Mouse (Mus musculus) limb, embryonic 10.5 days (tissue): ENCODE results near the gene Lta. TPM values are rescaled to one million over a fixed set of nuclear protein-coding genes. Genes with fewer than 3 reads are reported as not detected.
A peak's percentile ranks its signal among the peaks of the same experiment; 100 is the strongest.

Experiments
- DNase-seq: peaks from one replicate; pipeline ENCODE4 v3.0.0-alpha.2; 2017; ENCODE audit warnings: low spot score
- H3K27ac ChIP-seq: fragments of 300-500 bp; sonication (generic); 2 replicates; pipeline ENCODE4 v1.5.1; 2016; ENCODE audit warnings: mild to moderate bottlenecking
- H3K27me3 ChIP-seq: fragments of 300-500 bp; sonication (generic); 2 replicates; pipeline ENCODE4 v1.6.1; 2016; ENCODE audit warnings: low read depth, mild to moderate bottlenecking; ENCODE audit not compliant: poor library complexity, severe bottlenecking
- H3K36me3 ChIP-seq: fragments of 300-500 bp; sonication (generic); 2 replicates; pipeline ENCODE4 v1.6.1; 2016; ENCODE audit warnings: mild to moderate bottlenecking, moderate library complexity
- H3K4me1 ChIP-seq: fragments of 300-500 bp; sonication (generic); 2 replicates; pipeline ENCODE4 v1.6.1; 2016
- H3K4me3 ChIP-seq: fragments of 300-500 bp; sonication (generic); 2 replicates; pipeline ENCODE4 v1.5.1; 2016; ENCODE audit warnings: mild to moderate bottlenecking, moderate library complexity
- H3K9me3 ChIP-seq: fragments of 300-500 bp; sonication (generic); replicated peaks from 2 replicates; pipeline ENCODE4 v1.6.1; 2016; ENCODE audit warnings: mild to moderate bottlenecking
- WGBS: fragments of 180-500 bp; shearing (Covaris S2); methylation state at CpG from one replicate; pipeline ENCODE4 v1.1.7; 2016; 5-methylcytosine and 5-hydroxymethylcytosine counted together
- polyA plus RNA-seq: library from polyadenylated mRNA; unstranded; fragments of >200 nt; fragmentation: Nextera tagmentation; extraction: Ambion mirVana; gene quantifications from 2 replicates; pipeline ENCODE4 v1.2.1, GENCODE M21; 2016

The Lta gene
- polyA plus RNA-seq, 1 experiment from 2014 or later, result not detected

DNA sequence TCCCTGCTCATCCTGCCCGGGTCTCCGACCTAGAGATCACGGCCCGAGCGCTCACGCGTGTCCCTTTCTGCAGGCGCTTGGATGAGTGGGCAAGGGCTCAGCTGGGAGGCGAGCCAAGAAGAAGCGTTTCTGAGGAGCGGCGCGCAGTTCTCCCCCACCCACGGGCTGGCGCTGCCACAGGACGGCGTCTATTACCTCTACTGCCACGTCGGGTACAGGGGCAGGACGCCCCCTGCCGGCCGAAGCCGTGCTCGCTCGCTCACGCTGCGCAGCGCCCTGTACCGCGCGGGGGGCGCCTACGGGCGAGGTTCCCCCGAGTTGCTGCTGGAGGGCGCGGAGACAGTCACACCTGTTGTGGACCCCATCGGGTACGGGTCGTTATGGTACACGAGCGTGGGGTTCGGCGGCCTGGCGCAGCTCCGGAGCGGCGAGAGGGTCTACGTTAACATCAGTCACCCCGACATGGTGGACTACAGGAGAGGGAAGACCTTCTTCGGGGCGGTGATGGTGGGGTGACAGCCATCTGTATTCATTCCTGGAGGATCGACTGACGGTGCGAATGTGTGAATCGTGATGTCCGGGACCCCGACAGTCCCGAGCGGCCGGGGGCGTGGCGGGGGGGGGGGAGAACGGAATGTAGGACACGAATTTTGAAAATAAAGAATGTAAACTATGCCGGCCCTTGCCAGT, 9.4 kb downstream of the Lta start:
- Histone ChIP-seq H3K36me3 (no peaks in the 10 kb centered on the region), H3K4me3 (peak overlapping the region; percentile 50), H3K27me3 (peaks cover 74% of the 10 kb centered on the region), H3K4me1 (peaks cover 40% of the 10 kb centered on the region), H3K9me3 (no peaks in the 10 kb centered on the region), H3K27ac (peak overlapping the region; percentile 50; the same call in 1 of the 2 replicates)
- 2% methylated on average over 66 of the region's 66 CpGs for WGBS
- DNase-seq, result peak; percentile 88

DNA sequence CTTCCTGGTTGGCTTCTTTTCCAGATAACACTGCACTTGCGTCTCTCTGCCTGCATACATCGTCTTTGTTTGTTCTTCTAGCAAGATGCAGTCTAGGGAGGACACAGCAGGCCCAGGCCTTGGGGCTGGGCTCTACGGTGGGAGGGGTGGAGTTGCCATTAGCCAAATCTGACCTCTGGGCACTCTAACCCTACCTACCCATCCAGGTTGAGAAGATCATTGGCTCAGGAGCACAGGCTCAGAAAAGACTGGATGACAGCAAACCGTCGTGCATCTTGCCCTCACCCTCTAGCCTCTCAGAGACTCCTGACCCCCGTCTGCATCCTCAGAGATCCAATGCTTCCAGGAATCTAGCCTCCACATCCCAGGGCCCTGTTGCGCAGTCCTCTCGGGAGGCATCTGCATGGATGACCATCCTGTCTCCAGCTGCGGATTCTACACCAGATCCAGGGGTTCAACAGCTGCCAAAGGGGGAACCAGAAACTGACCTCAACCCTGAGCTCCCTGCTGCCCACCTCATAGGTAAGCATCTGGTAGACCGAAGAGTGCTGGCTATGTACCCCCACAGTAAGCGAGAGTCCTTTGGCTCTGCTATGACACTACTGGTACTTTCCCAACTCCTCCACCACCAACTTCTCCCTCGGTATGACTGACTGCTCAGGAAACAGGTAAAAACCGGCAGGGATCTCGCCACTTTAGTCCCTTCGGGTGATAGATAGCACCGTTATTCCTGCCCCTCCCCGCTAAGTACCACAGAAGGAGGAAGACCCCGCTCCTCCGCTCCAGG, 10.1 kb downstream of the Lta start:
- no peak for DNase-seq
- peak overlapping the region; percentile 50 for H3K4me3 ChIP-seq
- 41% methylated on average over 19 of the region's 19 CpGs for WGBS
- H3K4me1 ChIP-seq, result peaks cover 40% of the 10 kb centered on the region
- no peaks in the 10 kb centered on the region for H3K36me3 ChIP-seq
- H3K9me3 ChIP-seq, result no peaks in the 10 kb centered on the region
- H3K27ac ChIP-seq, result peak overlapping the region; percentile 50; the same call in 1 of the 2 replicates
- peaks cover 67% of the 10 kb centered on the region for H3K27me3 ChIP-seq

DNA sequence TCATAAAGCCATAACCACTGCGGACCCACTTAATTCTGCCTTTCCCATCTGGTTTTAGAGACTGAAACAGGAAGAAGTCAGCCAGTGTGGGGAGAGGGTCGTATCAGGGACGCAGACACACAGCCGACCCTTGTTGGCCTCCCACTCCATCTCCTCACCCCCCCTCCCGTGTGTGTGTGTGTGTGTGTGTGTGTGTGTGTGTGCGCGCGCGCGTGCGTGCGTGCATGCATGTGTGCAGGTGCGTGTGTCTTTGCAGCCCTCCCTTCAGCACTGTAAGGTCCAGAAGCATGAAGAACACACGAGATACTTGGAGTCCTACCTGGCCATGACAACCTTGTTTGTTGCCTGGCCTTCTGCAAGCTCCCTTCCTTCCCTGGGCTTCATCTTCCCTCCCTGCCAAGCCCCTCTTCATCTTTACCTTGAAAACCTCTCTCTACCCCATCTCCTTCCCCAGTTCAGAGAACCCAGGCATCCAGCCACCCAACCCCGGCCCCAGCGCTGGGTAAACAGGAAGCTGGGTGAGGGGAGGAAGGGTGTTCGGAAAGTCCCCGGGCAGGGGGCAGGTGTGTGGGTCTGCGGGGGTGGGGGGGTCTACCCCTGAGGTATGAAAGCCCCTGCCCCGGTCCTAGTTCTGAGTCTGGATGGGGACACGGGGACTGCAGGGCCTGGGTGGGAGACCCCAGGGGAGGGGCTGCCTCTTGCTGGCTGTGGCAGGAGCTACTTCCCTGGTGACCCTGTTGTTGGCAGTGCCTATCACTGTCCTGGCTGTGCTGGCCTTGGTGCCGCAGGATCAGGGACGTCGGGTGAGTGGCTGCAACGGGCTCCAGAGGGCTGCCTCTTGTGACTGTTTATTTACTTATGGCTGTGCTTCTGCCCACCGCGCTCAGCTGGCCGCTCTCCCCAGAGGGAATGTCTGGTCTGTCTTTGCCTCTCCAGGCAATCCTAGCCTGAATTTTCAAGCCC, 11.0 kb downstream of the Lta start, which contains the start of gene Ltb:
Ltb (plus strand) TSS at position 559 of the 963 bp plus-strand sequence.
- peaks cover 59% of the 10 kb centered on the region for H3K27me3 ChIP-seq
- no peaks in the 10 kb centered on the region for H3K36me3 ChIP-seq
- H3K9me3 ChIP-seq, result no peaks in the 10 kb centered on the region
- WGBS, result 66% methylated on average over 28 of the region's 28 CpGs
- H3K27ac ChIP-seq, result peak within 1 kb of the TSS; percentile 34; the same call in 1 of the 2 replicates
- peak within 1 kb of the TSS; percentile 50 for H3K4me3 ChIP-seq
- peaks cover 39% of the 10 kb centered on the region for H3K4me1 ChIP-seq
- DNase-seq, result no peak

- no peak overlapping the region for H3K4me3 ChIP-seq
- WGBS, result 90% methylated on average over 5 of the region's 5 CpGs
- no peaks in the 10 kb centered on the region for H3K9me3 ChIP-seq
- H3K27ac ChIP-seq, result no peak overlapping the region
- H3K4me1 ChIP-seq, result peaks cover 33% of the 10 kb centered on the region
- no peak for DNase-seq
- peaks cover 48% of the 10 kb centered on the region for H3K27me3 ChIP-seq
- no peaks in the 10 kb centered on the region for H3K36me3 ChIP-seq
Observed at GRCm38 (mm10) chr17:35192924-35193323, 12.2 kb downstream of the Lta start.

DNA sequence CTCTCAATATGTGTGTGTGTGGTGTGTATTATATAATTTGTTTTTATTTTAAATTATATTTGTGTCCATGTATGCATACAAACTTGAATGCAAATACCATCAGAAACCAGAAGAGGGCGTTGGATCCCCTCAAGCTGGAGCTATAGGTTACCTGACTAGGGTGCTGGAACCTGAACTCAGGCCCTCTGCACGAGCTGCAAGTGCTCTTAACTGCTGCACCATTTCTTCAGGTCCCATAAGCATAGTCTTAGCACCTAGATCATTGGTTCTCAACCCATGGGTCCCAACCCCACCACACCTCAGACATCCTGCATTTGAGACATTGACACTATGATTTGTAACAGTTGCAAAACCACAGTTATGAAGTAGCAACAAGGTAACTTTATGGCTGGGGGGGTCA, 13.4 kb downstream of the Lta start:
- Histone ChIP-seq H3K4me3 (no peak overlapping the region), H3K27ac (no peak overlapping the region), H3K27me3 (peaks cover 36% of the 10 kb centered on the region), H3K4me1 (peaks cover 30% of the 10 kb centered on the region), H3K36me3 (no peaks in the 10 kb centered on the region), H3K9me3 (no peaks in the 10 kb centered on the region)
- 77% methylated on average over 2 of the region's 2 CpGs for whole genome bisulfite sequencing
- DNase-seq, result no peak

DNA sequence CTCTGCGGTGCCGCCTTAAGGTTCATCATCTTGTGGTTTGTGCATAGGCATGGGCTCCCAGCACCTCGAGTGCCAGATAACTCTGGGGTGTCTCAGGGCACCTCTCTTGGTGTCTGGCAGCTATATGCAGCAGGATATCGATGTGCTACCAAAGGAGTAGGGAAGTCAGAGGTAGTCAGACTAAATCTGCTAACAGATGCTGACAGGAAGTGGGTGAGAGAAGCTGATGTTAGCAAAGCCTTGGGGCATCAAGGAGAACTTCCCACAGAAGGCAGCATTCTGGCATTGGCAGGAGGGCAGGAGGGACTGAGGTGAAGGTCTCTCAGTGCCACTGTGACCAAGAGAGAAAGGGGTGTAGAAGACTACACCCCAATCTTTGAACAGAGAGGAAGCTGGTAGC, 15.1 kb downstream of the Lta start:
- no peak overlapping the region for H3K27ac ChIP-seq
- no peaks in the 10 kb centered on the region for H3K36me3 ChIP-seq
- peaks cover 20% of the 10 kb centered on the region for H3K27me3 ChIP-seq
- no peaks in the 10 kb centered on the region for H3K9me3 ChIP-seq
- WGBS, result 72% methylated on average over 4 of the region's 4 CpGs
- peaks cover 28% of the 10 kb centered on the region for H3K4me1 ChIP-seq
- H3K4me3 ChIP-seq, result no peak overlapping the region
- DNase-seq, result no peak

DNA sequence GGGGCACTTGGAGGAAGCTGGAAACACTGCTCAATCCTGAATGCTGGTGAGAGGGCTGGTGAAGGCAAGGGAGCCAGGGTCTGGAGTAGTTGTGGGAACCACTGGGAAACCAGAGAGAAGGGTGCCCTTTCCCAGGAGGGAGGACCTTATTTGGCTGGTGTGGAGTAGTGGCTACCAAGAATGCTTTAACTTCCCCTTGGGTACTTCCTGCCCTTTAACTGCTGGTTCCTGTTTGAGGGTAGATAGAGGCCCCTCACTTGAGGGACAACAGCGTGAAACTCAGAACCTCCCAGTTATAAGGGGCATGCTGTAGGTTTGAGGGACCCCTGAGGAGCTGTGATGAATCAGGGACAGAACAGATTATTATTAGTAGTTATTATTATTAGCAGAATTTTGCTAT, 16.0 kb downstream of the Lta start:
- Histone ChIP-seq H3K36me3 (no peaks in the 10 kb centered on the region), H3K4me1 (peaks cover 19% of the 10 kb centered on the region), H3K9me3 (no peaks in the 10 kb centered on the region), H3K27ac (peak overlapping the region; percentile 44; the same call in 1 of the 2 replicates), H3K4me3 (no peak overlapping the region), H3K27me3 (peaks cover 11% of the 10 kb centered on the region)
- no peak for DNase-seq
- WGBS, result 70% methylated on average over 1 of the region's 1 CpGs

DNA sequence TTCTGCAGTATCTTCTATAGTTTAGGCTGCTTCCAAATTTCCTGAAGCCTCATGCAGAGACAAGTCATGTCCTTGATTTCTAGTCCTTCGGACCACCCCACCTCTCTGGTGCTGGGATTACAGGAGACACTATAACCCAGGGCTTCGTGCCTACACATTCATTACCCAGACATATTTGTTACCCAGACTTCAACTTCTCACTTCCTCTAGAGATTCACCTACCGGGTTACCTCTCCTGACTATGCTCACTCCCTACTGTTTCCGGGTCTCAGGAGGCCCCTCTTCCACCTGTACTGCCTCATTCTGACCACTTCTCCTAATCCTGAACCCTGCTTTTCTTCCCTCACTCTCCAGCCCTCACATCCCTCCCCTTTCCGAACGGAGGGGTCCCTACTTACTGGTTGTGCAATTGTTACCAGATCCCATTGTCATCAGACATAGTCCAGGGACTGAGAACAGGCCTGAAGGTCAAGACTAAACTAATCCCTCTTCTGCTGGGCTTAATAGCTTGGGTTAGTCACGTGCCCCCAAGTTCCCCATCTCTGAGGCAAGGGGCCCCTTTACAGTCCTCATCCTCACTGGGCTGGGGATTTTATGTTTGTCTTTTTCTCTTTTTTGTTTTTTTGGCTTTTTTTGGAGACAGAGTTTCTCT, 17.1 kb downstream of the Lta start, which contains the start of gene Lst1:
Lst1 (minus strand) TSS at position 481 of the 652 bp plus-strand sequence.
- Histone ChIP-seq H3K4me1 (peaks cover 14% of the 10 kb centered on the region), H3K9me3 (no peaks in the 10 kb centered on the region), H3K36me3 (no peaks in the 10 kb centered on the region), H3K4me3 (no peak within 1 kb of the TSS), H3K27ac (peak within 1 kb of the TSS; percentile 44; the same call in 1 of the 2 replicates), H3K27me3 (peaks cover under 1% of the 10 kb centered on the region; the same call in 1 of the 2 replicates)
- 77% methylated on average over 7 of the region's 7 CpGs for WGBS
- DNase-seq, result no peak

DNA sequence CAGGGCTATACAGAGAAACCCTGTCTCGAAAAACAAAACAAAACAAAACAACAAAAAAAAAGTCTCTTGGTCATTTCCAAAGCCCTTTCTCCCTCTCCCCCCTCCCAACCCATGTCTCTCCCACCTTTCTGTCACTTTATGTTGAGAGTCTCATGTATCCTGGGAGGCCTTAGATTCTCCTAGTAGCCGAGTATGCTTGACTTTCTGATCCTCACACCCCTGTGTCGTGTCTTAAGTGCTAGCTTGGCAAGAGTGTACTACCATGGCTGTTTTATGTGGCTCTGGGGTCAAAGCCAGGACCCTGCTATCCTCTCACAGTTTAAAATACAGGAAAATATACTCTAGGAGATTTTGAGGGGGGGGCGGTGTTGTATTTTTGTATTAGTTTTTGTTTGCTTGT, 17.8 kb downstream of the Lta start:
- WGBS, result 79% methylated on average over 4 of the region's 4 CpGs
- H3K4me3 ChIP-seq, result no peak overlapping the region

GRCm38 (mm10) chr17:35186681-35187080, 18.5 kb downstream of the Lta start:
- no peaks in the 10 kb centered on the region for H3K27me3 ChIP-seq
- WGBS, result 2% methylated on average over 4 of the region's 4 CpGs
- H3K36me3 ChIP-seq, result no peaks in the 10 kb centered on the region
- peak overlapping the region; percentile 53 for H3K4me3 ChIP-seq
- peak; percentile 66 for DNase-seq
- peaks cover 14% of the 10 kb centered on the region for H3K4me1 ChIP-seq
- peak overlapping the region; percentile 85 for H3K27ac ChIP-seq
- no peaks in the 10 kb centered on the region for H3K9me3 ChIP-seq

More for the DNA sequence above, 17.8 kb downstream of the Lta start:
- H3K4me1 ChIP-seq, result peaks cover 14% of the 10 kb centered on the region
- H3K27ac ChIP-seq, result no peak overlapping the region
- H3K27me3 ChIP-seq, result no peaks in the 10 kb centered on the region
- H3K9me3 ChIP-seq, result no peaks in the 10 kb centered on the region
- no peaks in the 10 kb centered on the region for H3K36me3 ChIP-seq
- DNase-seq, result no peak

GRCm38 (mm10) chr17:35185639-35186611, 19.2 kb downstream of the Lta start:
- H3K27me3 ChIP-seq, result no peaks in the 10 kb centered on the region
- H3K27ac ChIP-seq, result peak overlapping the region; percentile 85
- peaks cover 14% of the 10 kb centered on the region for H3K4me1 ChIP-seq
- H3K9me3 ChIP-seq, result no peaks in the 10 kb centered on the region
- peak overlapping the region; percentile 53 for H3K4me3 ChIP-seq
- WGBS, result 2% methylated on average over 18 of the region's 18 CpGs
- DNase-seq, result peak; percentile 71
- no peaks in the 10 kb centered on the region for H3K36me3 ChIP-seq
